Mouse (Mus musculus): ENCODE measurements around the gene Saxo1.
A peak's percentile ranks its signal among the peaks of the same experiment; 100 is the strongest.

The Saxo1 gene

GRCm38 (mm10) chr4:86558228-86558627, at the start of gene Saxo1:
Gene Saxo1 (minus strand): TSS chr4:86558328.
- DNase-seq (ENCODE audit: low spot score) = no peak

DNA sequence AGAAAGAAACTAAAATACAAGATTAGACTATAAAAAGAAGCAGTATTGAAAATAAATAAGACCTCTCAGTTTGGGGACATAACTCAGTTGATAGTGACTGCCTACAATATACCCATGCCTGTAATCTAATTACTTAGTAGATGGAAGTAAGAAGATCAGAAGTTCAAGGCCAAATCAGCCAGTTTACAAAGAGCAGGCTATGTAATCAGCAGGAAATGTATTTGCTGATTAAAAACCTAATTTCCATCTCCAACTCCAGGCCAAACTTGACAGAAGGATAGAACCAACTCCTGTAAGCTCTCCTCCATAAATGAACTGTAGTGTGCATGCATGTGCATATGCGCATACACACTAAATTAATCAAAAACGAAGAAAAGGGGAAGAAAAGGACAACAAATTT, 33.2 kb upstream of the Saxo1 start:
- no peak for DNase-seq (ENCODE audit: low spot score)

- no peak for DNase-seq (ENCODE audit: low spot score)
Measured at GRCm38 (mm10) chr4:86588236-86588635, 30.1 kb upstream of the Saxo1 start.

GRCm38 (mm10) chr4:86580591-86580990, 22.5 kb upstream of the Saxo1 start:
- no peak for DNase-seq (ENCODE audit: low spot score)

DNA sequence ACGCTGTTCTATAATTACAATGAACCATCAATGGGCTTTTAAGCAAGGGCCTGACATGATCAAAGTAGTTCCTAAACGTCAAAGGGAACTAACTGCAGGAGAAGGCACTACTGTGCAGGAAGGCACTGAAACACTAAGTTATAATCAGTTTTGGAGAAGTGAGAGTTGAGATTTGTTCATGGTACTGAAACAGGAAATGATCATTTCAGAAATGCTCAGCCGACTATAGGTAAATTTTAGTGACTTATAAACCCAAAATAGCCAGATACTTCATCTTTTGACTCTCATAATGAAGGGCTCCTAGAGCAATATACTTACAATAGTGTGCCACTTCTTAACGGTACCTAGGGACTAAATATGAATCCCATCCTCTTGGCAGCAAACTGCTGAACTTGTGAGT, 21.9 kb upstream of the Saxo1 start:
- no peak for DNase-seq (ENCODE audit: low spot score)

DNA sequence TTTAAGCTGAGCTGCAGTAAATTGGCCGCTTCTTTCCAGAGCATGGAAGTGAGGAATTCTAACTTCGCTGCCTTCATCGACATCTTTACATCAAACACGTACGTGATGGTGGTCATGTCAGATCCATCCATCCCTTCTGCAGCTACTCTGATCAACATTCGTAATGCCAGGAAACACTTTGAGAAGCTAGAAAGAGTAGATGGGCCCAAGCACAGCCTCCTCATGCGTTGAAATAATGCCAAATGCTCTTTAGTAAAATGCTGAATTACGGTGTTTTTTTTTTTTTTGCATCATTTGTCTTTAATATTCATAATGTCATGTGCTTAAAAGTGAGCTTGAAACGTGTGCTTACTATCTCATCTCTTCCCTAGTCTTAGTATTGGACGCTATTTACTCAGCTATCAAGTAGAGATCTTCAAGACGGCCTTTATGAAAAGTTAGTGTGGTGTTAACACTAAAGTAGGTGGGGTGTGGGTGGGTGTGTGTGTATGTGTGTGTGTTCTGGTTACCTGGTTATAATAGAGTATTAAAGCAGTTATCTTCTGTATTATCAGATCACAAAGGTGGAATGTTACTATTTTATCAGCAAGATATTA, 18.6 kb upstream of the Saxo1 start:
- DNase-seq (ENCODE audit: low spot score) = no peak

DNA sequence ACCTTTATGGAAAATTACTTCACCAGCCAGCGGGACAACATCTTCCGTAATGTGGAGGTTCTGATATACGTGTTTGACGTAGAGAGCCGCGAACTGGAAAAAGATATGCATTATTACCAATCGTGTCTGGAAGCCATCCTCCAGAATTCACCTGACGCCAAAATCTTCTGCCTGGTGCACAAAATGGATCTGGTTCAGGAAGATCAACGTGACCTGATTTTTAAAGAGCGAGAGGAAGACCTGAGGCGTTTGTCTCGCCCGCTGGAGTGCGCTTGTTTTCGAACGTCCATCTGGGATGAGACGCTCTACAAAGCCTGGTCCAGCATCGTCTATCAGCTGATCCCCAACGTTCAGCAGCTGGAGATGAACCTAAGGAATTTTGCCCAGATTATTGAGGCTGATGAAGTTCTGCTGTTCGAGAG, 18.0 kb upstream of the Saxo1 start:
- no peak for DNase-seq (ENCODE audit: low spot score)

- DNase-seq (ENCODE audit: low spot score) = peak; percentile 94
Measured at GRCm38 (mm10) chr4:86575283-86575983, 17.3 kb upstream of the Saxo1 start, which contains the start of gene Rraga. Gene Rraga (plus strand): TSS chr4:86575668.

DNA sequence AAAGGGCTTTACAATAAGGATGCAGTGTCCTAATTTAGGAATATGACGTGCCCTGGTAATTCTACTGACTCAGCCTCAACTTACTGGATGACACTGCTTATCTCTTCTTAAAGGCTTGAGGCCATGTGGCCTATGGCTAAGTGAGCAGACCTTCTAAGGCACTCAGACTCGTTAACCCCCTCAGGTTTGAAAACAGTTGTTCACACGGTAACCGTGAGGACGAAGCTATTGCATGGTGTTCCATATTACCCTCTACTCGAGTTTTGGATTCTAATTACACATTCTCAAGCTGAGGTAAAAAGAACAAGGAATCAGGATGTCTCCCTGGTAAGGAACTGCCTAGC, 16.8 kb upstream of the Saxo1 start:
- DNase-seq (ENCODE audit: low spot score) = no peak

DNA sequence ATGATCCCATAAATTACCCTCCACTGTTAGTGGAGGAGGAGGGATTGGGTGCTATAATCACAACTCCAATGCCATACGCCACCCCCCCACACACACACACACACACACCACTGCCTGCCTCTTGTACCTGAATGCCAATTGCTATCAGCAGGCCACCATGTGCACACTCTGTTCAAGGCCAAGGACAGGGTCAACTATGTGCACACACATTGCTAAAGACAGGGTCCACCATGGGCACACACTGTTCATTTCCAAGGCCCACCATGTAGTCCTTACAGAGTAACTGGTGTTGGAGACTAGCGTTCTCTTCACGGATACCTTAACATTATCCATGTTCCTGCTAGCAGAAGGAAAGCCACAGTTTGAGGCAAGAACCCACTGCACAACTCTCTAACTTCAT, 2.9 kb upstream of the Saxo1 start:
- no peak for DNase-seq (ENCODE audit: low spot score)

- no peak for DNase-seq (ENCODE audit: low spot score)
Measured at GRCm38 (mm10) chr4:86559006-86559405, 878 bp upstream of the Saxo1 start.

DNA sequence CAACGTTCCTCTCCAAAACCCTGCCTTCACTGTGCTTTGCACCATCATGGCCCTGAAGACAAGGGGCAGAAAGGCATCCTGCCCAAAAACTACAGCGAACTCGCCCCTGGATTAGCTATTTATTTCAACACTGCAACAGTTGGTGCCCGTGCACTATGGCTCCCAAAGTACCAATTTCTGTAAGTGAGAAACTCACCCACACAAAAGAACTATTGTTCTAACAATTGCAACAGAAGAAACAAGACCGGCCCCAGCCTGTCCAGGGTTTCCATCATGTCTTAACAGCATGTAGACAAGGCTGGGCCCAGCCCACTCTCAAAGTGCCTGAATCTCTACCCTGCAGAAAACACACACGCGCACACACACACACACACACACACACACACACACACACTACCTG, 757 bp downstream of the Saxo1 start:
- DNase-seq (ENCODE audit: low spot score) = no peak

DNA sequence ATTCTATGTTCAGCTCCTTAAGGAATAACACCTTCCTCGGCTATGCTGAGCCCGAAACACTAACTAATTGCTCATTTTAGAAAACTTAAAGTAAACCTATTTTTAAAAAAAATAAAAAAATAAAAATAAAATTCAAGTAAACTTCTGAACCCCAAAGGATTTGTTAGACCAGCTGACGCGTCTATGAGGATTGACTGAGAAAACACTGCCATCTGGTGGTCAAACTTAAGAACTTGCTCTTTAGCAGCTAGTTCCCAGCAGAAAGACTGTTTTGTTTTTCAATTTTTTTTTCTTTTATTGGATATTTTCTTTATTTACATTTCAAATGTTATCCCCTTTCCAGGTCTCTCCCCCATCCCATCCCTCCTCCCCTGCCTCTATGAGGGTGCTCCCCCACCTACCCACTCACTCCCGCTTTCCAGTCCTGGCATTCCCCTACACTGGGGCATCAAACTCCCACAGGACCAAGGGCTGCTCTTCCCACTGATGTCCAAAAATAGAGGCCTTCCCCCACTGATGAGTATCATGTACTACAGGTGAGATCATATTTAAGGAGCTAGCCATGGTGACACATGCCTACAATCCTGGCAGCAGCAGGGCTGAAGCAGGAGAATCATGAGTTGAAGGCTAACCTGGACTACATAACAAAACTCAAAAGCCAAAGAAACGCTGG, 3.0 kb downstream of the Saxo1 start:
- no peak for DNase-seq (ENCODE audit: low spot score)

- no peak for DNase-seq (ENCODE audit: low spot score)
Measured at GRCm38 (mm10) chr4:86548332-86548731, 9.8 kb downstream of the Saxo1 start.

DNA sequence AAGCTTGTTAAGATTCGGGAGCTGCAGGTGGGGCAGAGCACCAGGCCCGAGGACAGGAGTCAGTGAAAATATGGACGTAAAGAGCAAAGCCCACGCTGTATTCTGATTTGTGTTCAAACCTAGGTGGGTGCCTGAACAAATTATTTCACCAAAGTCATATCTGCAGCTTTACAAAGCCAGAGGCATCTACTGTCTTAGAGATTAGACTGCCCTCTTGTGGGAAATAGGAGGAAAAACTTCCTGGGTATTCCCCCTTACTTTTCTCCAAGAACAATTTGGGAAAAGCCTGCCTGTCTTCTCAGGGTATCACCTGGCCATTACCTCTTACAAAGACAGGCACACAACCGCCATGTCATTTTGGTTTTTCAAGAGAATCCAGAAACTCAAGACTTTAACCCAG, 12.5 kb downstream of the Saxo1 start:
- DNase-seq (ENCODE audit: low spot score) = no peak

GRCm38 (mm10) chr4:86543999-86544398, 14.1 kb downstream of the Saxo1 start:
- no peak for DNase-seq (ENCODE audit: low spot score)

DNA sequence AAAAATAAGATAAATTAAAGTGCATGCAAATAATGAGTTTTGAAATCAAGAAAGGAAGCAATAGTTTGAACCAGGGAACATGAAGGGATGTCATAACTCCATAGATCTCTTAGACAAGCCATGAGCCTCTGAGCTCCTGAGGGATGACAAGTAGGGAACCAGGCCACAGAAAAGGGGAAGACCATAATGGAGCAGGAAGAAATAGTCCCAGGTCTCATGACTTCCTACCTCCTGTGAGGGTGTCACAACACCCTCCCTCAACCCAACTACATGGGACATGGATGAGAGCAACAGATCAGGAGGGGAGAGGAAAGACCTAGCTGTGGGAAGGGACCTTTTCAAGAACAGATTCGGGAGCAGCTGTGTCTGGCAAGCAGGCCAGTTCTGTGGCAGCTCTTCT, 16.6 kb downstream of the Saxo1 start:
- DNase-seq (ENCODE audit: low spot score) = no peak

DNA sequence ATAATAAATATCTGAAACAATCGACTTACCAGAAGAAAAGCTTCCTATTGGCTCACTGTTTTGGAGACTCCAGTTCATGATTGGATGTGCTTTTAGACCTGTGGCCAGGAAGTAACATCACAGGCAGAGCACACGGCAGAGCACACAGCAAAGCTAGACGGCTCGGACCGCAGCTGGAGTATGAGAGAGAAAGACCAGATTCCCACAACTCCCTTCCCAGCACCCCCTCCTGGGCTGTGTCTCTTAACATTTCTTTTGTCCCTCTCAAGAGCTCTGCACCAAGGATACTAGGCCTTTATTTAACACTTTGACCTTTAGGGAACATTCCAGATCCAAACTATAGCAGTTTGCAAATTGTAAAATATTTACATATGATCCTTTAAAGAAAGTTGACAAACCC, 19.2 kb downstream of the Saxo1 start:
- DNase-seq (ENCODE audit: low spot score) = no peak

GRCm38 (mm10) chr4:86537972-86538371, 20.2 kb downstream of the Saxo1 start:
- DNase-seq (ENCODE audit: low spot score) = no peak

DNA sequence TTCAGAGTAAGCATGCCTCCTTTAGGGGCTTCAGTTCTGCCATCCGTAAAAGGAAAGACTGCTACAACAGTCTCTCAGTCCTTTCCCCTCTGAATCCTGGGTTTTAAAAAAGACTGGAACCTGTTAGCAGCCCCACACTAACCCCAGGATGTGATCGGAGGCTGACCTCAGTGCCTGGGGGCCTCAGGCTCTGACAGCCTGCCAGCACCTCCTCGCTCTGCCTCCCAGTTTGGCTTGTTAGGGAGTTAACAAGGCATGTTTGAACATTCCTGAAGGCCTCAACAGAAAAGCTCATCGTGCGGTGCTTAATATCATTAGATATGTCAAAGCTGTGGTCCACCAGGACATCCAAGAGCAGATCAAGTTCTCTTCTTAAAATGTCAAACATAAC, 24.0 kb downstream of the Saxo1 start:
- no peak for DNase-seq (ENCODE audit: low spot score)

GRCm38 (mm10) chr4:86533406-86534090, 24.6 kb downstream of the Saxo1 start:
- no peak for DNase-seq (ENCODE audit: low spot score)

- no peak for DNase-seq (ENCODE audit: low spot score)
Measured at GRCm38 (mm10) chr4:86529161-86529560, 29.0 kb downstream of the Saxo1 start.

Measured in ovary, postnatal 14 days (tissue).